Mouse (Mus musculus): Measurements from ENCODE around the gene Ubtf.

GRCm38 (mm10) chr11:102352378-102352777 is 32.8 kb upstream of the Ubtf start:
- TF ChIP-seq POLR2A (IDR thresholded peaks at IDR 0.05; ENCODE audit: control insufficient read depth, low read depth, low read length) = no peak
- no peak for TF ChIP-seq CTCF (IDR thresholded peaks at IDR 0.05; ENCODE audit: control insufficient read depth, insufficient read depth, insufficient replicate concordance, low read depth, low read length)
